Mouse (Mus musculus): ENCODE measurements around the gene Ngrn. TPM values are rescaled to one million over a fixed set of nuclear protein-coding genes. Genes with fewer than 3 reads are reported as not detected.
A peak's percentile ranks its signal among the peaks of the same experiment; 100 is the strongest.

Ngrn gene
- polyA plus RNA-seq (2012), result 2.9 and 4.1 TPM in 2 replicates

DNA sequence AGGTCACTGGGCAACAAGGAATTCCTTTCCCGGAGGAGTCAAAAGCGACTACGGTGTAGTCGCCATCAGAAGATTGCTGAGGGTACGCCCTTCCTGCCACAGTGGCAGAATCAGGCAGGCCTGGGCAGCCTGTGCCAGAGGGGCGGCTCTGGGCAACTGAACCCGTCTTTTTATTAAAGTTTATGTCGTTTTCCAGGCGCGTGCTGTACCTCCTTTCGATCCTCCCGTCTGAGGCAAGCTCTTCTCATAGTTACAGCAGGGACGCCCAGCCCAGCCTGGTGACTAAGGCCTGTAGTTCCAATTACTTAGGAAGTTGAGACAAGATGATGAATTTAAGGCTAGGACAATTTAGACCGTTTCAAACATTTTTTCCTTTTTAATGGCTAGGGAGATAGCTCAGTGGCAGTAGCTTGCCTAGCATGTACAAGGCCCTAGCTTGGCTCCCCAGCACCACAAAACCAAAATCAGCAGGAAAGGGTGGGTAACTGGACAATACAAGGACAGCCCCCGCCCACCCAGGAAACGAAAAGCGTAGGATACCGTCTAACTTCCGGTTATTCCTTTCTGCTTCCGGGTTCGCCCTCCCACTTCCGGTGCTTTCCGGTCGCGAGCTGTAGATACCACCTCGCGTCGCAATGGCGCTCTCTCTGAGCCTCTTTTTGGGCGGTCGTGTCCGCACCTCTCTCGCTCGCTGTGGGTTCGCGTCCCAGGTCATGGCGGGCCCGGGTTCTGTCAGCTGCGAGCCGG lies at the start of gene Ngrn:
Ngrn (plus strand) TSS at position 591 of the 747 bp plus-strand sequence.
- Histone ChIP-seq H3K4me1 (ENCODE audit: control insufficient read depth) (peaks cover 48% of the 10 kb centered on the region), H3K27me3 (ENCODE audit: control insufficient read depth) (peaks cover 6% of the 10 kb centered on the region; the same call in 1 of the 2 replicates), H3K4me3 (replicated peaks) (peak within 1 kb of the TSS; percentile 94), H3K9me3 (ENCODE audit: control insufficient read depth, low read length) (no peaks in the 10 kb centered on the region; the same call in 1 of the 2 replicates), H3K36me3 (ENCODE audit: control insufficient read depth) (peaks cover 22% of the 10 kb centered on the region)
- TF ChIP-seq TAL1 (IDR thresholded peaks at IDR 0.05; ENCODE audit: low read length) (no peak), GATA1 (IDR thresholded peaks at IDR 0.05; ENCODE audit: low read length) (no peak)

DNA sequence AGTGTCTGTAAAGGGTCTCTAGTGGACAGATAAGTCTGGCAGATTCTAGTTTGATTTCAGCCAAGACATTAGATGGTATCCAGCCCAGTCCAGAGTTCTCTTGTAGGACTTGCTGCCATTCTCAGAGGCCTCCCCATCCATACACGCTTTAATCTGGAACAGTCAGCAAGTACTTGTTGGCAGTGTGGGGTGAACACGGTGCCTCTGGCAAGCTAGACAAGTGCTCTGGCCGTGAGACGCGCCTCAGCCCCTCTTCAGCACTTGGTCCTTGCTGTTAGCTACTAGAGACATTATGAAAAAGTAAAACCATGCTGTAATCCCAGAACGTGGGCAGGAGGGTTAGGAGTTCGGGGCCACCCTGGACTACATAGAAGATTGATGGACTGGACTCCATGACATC lies 47.4 kb upstream of the Ngrn start:
- peaks cover 91% of the 10 kb centered on the region for H3K36me3 ChIP-seq (ENCODE audit: control insufficient read depth)
- TF ChIP-seq GATA1 (IDR thresholded peaks at IDR 0.05; ENCODE audit: low read length), result no peak
- no peak for TF ChIP-seq TAL1 (IDR thresholded peaks at IDR 0.05; ENCODE audit: low read length)
- no peaks in the 10 kb centered on the region for H3K27me3 ChIP-seq (ENCODE audit: control insufficient read depth)
- H3K4me1 ChIP-seq (ENCODE audit: control insufficient read depth), result peaks cover 80% of the 10 kb centered on the region
- H3K4me3 ChIP-seq (replicated peaks), result no peak overlapping the region
- H3K9me3 ChIP-seq (ENCODE audit: control insufficient read depth, low read length), result no peaks in the 10 kb centered on the region

DNA sequence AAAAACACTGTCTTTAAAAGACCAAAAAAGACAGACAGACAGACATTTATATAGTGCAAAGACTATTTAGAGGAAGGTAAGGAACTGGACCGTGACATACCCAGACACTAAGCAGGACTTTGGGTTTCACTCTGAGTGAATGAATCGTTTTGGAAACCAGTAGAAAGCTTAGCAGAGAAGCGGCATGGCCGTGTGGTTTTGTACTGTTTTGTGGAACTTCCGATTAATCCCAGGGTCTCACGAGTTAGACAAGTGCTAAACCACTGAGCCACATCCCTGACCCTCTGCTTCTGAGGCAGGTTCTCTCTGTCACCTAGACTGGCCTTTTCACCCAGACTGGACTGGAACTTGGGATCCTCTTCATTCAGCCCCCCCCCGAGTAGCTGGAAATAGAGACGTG lies 46.6 kb upstream of the Ngrn start:
- H3K4me1 ChIP-seq (ENCODE audit: control insufficient read depth), result peaks cover 71% of the 10 kb centered on the region
- peaks cover 99% of the 10 kb centered on the region for H3K36me3 ChIP-seq (ENCODE audit: control insufficient read depth)

DNA sequence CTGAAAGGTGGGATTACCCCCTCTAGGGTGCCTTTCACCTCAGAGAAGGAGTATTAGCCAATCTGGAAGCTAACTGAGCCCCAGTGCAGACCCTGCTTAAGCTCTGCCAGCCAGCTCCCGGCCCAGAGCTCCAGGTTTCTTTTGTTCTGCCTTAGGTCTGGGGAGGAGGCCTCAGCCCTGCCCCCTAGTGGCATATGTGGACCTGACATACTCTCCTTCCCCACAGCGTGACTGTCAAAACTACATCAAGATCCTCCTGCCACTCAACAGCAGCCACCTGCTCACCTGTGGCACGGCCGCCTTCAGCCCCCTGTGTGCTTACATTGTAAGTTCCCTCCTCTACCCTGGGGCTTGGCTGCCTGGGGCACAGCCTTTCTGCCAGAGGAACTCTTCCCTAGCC lies 45.6 kb upstream of the Ngrn start:
- Histone ChIP-seq H3K4me3 (replicated peaks) (no peak overlapping the region), H3K27me3 (ENCODE audit: control insufficient read depth) (no peaks in the 10 kb centered on the region), H3K9me3 (ENCODE audit: control insufficient read depth, low read length) (no peaks in the 10 kb centered on the region), H3K36me3 (ENCODE audit: control insufficient read depth) (peaks cover 100% of the 10 kb centered on the region), H3K4me1 (ENCODE audit: control insufficient read depth) (peaks cover 62% of the 10 kb centered on the region)
- TF ChIP-seq GATA1 (IDR thresholded peaks at IDR 0.05; ENCODE audit: low read length) (no peak), TAL1 (IDR thresholded peaks at IDR 0.05; ENCODE audit: low read length) (no peak)

More for the DNA sequence above, 46.6 kb upstream of the Ngrn start:
- H3K9me3 ChIP-seq (ENCODE audit: control insufficient read depth, low read length), result no peaks in the 10 kb centered on the region
- TF ChIP-seq TAL1 (IDR thresholded peaks at IDR 0.05; ENCODE audit: low read length) (no peak), GATA1 (IDR thresholded peaks at IDR 0.05; ENCODE audit: low read length) (no peak)
- H3K27me3 ChIP-seq (ENCODE audit: control insufficient read depth), result no peaks in the 10 kb centered on the region
- no peak overlapping the region for H3K4me3 ChIP-seq (replicated peaks)

DNA sequence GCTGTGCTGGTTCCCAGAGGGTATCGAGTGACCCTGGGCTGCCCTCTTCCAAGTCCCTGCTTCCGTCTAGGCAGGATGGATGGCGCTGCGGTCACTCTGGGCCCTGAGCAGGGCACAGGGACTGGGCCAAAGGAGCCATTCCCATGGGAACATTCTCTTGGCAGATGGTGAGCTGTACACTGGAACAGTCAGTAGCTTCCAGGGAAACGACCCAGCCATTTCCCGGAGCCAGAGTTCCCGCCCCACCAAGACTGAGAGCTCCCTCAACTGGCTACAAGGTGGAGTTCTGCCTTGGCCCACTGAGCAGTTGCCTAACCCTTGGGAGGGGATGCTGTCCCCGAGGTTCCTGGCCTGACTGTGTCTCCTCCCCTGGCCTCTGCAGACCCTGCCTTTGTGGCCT lies 44.4 kb upstream of the Ngrn start:
- H3K36me3 ChIP-seq (ENCODE audit: control insufficient read depth), result peaks cover 100% of the 10 kb centered on the region

DNA sequence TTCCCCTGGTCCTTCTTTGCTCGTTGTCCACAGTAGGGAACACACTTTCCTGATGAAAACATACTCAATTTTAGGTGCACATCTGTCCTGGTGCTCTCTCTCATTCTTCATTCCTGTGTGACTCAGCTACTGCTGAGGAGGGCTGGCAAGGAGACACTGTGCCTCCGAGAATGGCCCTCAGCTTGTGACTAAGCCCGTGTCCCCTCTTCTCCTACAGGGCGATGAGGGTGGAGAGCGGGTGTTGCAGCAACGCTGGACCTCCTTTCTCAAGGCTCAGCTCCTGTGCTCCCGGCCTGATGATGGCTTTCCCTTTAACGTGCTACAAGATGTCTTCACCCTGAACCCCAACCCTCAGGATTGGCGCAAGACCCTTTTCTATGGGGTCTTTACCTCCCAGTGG lies 42.3 kb upstream of the Ngrn start:
- no peak for TF ChIP-seq TAL1 (IDR thresholded peaks at IDR 0.05; ENCODE audit: low read length)
- no peak for TF ChIP-seq GATA1 (IDR thresholded peaks at IDR 0.05; ENCODE audit: low read length)
- H3K36me3 ChIP-seq (ENCODE audit: control insufficient read depth), result peaks cover 99% of the 10 kb centered on the region
- H3K4me1 ChIP-seq (ENCODE audit: control insufficient read depth), result peaks cover 33% of the 10 kb centered on the region
- H3K9me3 ChIP-seq (ENCODE audit: control insufficient read depth, low read length), result no peaks in the 10 kb centered on the region
- H3K4me3 ChIP-seq (replicated peaks), result no peak overlapping the region
- no peaks in the 10 kb centered on the region; the same call in 1 of the 2 replicates for H3K27me3 ChIP-seq (ENCODE audit: control insufficient read depth)

More for the DNA sequence above, 44.4 kb upstream of the Ngrn start:
- H3K4me1 ChIP-seq (ENCODE audit: control insufficient read depth), result peaks cover 53% of the 10 kb centered on the region
- H3K4me3 ChIP-seq (replicated peaks), result no peak overlapping the region
- H3K9me3 ChIP-seq (ENCODE audit: control insufficient read depth, low read length), result no peaks in the 10 kb centered on the region
- TF ChIP-seq GATA1 (IDR thresholded peaks at IDR 0.05; ENCODE audit: low read length) (no peak), TAL1 (IDR thresholded peaks at IDR 0.05; ENCODE audit: low read length) (no peak)
- H3K27me3 ChIP-seq (ENCODE audit: control insufficient read depth), result no peaks in the 10 kb centered on the region; the same call in 1 of the 2 replicates

DNA sequence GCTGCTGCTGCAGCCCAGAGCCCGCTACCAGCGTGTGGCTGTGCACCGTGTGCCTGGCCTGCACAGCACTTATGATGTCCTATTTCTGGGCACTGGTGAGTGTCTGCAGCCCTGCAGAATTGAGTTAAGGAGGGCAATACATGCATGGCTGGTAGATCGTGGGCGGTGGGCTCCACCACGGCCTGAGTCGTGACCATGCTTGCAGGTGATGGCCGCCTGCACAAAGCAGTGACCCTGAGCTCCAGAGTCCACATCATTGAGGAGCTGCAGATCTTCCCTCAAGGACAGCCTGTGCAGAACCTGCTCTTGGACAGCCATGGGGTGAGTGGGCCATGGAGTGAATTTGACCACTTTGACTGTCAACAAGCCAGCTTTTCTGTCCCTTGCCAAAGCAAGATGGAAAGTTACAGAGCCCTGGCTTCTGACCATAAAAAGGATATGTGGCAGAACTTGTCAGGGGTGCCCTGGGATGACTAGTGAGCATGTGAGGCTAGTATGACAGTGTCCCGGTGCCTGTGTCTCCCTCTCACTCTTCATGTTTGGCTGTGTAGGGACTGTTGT lies 40.7 kb upstream of the Ngrn start:
- Histone ChIP-seq H3K36me3 (ENCODE audit: control insufficient read depth) (peaks cover 99% of the 10 kb centered on the region), H3K4me3 (replicated peaks) (no peak overlapping the region)

DNA sequence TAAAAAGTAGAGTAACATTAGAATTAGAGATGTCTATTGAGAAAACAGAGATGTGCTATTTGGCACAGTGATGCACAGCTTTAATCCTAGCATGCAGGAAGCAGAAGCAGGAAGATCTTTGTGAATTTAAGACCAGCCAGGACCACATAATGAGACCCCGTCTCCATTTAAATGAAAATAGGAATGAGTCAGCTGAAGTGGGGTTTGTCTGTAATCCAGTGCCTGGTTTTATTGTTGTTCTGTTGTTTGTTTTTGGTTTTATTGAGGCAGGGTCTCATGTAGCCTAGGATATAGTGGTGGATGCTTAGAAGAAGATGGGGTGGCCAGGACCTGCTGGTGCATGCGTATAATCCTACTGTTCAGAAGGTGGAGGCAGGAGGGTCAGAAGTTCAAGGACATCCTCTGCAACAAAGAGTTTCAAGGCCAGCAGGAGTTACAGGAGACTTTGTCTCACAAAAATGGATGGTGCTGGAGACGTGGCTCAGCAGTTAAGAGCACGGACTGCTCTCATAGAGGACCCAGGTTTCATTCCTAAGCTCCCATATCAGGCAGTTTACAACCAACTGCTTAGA lies 39.8 kb upstream of the Ngrn start:
- no peak for TF ChIP-seq TAL1 (IDR thresholded peaks at IDR 0.05; ENCODE audit: low read length)
- TF ChIP-seq GATA1 (IDR thresholded peaks at IDR 0.05; ENCODE audit: low read length), result no peak
- H3K4me1 ChIP-seq (ENCODE audit: control insufficient read depth), result peaks cover 12% of the 10 kb centered on the region
- H3K4me3 ChIP-seq (replicated peaks), result no peak overlapping the region
- no peaks in the 10 kb centered on the region for H3K9me3 ChIP-seq (ENCODE audit: control insufficient read depth, low read length)
- peaks cover 99% of the 10 kb centered on the region for H3K36me3 ChIP-seq (ENCODE audit: control insufficient read depth)
- H3K27me3 ChIP-seq (ENCODE audit: control insufficient read depth), result no peaks in the 10 kb centered on the region; the same call in 1 of the 2 replicates

More for the DNA sequence above, 40.7 kb upstream of the Ngrn start:
- H3K9me3 ChIP-seq (ENCODE audit: control insufficient read depth, low read length), result no peaks in the 10 kb centered on the region
- H3K4me1 ChIP-seq (ENCODE audit: control insufficient read depth), result peaks cover 19% of the 10 kb centered on the region
- no peaks in the 10 kb centered on the region; the same call in 1 of the 2 replicates for H3K27me3 ChIP-seq (ENCODE audit: control insufficient read depth)
- TF ChIP-seq TAL1 (IDR thresholded peaks at IDR 0.05; ENCODE audit: low read length), result no peak
- no peak for TF ChIP-seq GATA1 (IDR thresholded peaks at IDR 0.05; ENCODE audit: low read length)

DNA sequence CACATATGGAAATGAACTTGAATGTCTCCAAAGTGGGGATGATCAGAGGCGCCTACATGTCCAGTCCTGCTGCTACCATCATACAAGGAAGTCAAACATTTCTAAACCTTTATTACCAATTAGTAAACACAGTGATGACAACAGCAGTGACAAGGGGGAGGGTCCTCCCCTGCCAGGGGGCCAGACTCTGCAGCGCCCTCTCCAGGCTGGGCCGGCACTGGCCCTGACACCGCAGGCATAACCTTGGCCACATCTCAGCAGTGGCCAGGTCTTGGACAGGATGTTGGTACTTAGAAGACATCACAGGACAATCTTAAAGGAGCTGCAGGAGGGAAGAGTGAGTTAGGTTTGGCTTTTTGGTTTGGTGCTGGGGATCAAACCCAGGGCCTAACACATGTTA lies 34.0 kb upstream of the Ngrn start:
- H3K36me3 ChIP-seq (ENCODE audit: control insufficient read depth), result peaks cover 89% of the 10 kb centered on the region
- no peaks in the 10 kb centered on the region for H3K27me3 ChIP-seq (ENCODE audit: control insufficient read depth)
- TF ChIP-seq GATA1 (IDR thresholded peaks at IDR 0.05; ENCODE audit: low read length), result no peak
- TF ChIP-seq TAL1 (IDR thresholded peaks at IDR 0.05; ENCODE audit: low read length), result no peak
- peaks cover 49% of the 10 kb centered on the region for H3K4me1 ChIP-seq (ENCODE audit: control insufficient read depth)
- no peaks in the 10 kb centered on the region for H3K9me3 ChIP-seq (ENCODE audit: control insufficient read depth, low read length)
- H3K4me3 ChIP-seq (replicated peaks), result no peak overlapping the region

Data from erythroblast, embryonic 14.5 days (primary cell).